Mouse (Mus musculus) cerebellum, postnatal 14 days (tissue): ENCODE results near the gene Kif1b.
"Not testable (repeated sequence)": the region's sequence is repeated elsewhere in the genome, so short reads cannot be mapped to it uniquely, and the experiment has no call there.

Experiments
- DNase-seq, 2 experiments: peaks; one replicate each; pipeline ENCODE4 v3.0.0; 2021; ENCODE audit warnings: mixed read lengths in 2 of 2

The Kif1b gene

DNA sequence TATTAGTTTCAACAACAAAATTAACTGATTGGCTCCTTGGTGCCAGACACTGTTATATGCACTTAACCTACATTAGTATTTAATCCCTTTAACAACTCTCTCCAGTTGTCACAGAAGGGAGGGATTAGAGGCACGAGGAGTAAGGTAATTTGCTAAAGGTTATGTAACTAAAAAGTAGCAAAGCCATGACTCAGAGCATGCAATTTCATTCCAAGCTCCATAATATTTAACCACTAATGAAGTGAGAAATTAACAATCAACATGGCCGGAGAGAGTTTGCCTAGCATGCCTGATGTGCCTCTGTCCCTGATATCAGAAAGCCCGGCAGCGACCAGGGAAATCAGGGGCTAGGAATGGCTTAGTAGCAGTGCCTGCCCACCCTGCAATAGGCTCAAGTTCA, 38.5 kb downstream of the Kif1b start:
- DNase-seq, result no peak

DNA sequence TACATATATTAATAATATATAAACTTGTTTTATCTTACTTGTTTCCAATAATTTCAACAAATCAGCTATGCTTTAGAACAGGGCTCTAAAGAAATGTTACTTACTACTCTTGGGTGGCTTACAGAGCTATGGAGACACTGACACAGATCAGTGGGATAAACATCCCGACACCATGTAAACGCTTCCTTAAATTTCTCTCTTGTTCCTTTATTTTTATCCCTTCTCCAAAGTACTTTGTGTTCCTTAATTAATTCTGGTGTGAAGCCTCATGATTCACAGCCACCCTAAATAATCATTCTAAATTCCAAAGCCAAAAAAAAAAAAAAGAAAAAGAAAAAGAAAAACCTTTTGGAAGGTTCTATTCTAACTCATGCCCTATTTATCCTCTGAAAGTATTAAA, 42.6 kb downstream of the Kif1b start:
- no peak for DNase-seq

DNA sequence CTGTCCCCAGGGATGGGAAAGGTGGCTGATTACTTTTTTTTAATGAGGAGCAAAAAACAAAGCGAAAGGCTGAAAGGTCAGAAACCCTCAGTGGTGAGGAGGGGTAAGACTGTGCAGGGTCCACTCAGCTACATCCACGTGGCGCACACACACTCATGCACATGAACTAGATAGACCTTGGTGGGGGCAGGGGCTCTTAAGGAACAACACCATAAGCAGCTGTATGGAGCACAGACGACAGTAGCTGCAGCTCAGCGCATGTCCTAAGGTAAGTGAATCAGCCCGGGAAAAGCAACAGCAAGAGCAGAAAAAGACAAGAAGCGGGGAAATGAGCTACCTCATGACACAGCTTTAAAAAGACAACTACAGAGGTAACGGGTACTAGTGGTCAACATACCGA, 44.3 kb downstream of the Kif1b start:
- no peak for DNase-seq

DNA sequence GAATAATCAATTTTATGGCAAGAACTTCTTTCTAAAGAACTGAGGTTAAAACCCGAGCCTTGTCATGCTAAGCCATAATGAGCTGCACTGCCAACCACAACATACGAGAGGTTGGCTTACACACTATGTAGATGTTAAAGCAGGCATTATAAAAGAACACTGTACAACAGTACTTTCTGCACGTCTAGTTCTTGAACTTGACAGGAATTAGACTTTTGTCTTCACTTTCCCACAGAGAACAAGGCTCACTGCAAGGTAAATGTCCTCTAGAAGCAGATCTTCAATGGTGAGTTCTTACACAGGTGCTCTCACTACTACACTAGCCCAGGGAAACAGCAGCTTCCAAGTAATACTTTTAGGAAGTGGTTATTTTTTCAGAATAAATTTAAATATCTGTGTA, 46.0 kb downstream of the Kif1b start:
- no peak for DNase-seq

DNA sequence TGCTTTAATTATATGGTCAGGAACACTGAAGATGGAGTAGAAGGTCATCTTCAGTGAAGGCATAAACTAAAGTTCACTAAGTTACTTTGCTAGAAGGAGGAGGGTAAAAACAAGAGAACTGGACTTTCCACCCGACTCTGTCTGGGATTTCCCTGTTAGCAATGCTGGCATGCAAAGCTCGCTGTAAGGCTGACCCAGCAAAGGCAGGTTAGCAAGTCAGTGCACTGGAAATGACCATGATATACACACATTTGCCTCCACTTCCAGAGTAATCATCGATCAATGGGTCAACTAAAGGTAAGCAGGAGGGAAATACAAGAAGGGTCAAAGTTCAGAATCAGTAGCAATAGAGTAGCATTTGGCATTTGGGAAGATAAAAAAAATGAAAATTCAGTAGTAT, 46.6 kb downstream of the Kif1b start:
- DNase-seq, result no peak

DNA sequence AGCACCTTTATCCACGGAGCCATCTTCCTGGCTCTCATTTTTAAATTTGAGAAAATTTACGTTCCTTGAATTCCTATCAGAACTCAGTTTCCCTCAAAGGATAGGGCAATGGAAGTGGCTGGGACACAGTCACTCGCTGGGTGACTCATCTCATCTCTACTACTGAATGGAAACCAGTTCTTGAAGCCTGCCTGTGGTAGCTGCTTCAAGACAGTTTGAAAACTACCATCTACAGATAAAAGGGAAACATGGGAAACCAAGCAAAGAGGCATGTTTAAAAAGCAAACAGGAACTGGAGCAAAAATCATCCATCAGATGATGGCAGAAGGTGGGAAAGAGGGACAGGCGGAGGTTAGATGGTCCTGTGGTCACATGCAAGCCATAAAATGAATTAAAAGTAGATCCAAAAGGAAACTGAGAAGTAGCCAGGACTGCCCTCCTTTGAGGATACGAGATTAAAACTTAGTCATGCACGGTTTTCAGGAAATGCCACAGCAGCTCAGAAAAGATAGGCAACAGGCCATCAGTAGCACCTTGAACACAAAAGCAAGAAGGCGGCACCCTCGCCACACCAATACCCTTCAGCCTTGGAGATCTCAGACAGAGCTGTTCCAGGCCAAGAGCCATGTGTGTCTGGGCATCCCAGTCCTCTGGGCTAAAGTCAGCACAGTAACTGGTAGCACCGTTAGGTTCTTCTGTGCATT, 48.0 kb downstream of the Kif1b start:
- no peak for DNase-seq

DNA sequence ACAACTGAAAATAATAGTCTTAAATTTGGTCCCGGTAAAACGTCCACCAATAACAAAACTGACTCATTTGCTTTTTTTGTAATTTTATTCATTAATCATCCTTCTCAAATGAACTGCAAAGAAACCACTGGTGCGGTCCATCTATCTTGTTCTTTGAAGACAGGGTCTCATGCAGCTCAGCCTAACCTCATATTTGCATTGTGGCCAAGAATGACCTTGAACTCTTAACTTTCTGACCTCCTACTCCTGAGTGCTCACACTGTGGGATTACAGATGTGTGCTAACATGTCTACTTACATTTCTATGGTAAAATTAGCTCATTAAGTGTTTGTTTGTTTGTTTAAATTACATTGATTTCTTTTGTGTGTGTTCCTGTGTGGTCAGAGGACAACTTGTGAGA, 48.6 kb downstream of the Kif1b start:
- DNase-seq, result no peak

DNA sequence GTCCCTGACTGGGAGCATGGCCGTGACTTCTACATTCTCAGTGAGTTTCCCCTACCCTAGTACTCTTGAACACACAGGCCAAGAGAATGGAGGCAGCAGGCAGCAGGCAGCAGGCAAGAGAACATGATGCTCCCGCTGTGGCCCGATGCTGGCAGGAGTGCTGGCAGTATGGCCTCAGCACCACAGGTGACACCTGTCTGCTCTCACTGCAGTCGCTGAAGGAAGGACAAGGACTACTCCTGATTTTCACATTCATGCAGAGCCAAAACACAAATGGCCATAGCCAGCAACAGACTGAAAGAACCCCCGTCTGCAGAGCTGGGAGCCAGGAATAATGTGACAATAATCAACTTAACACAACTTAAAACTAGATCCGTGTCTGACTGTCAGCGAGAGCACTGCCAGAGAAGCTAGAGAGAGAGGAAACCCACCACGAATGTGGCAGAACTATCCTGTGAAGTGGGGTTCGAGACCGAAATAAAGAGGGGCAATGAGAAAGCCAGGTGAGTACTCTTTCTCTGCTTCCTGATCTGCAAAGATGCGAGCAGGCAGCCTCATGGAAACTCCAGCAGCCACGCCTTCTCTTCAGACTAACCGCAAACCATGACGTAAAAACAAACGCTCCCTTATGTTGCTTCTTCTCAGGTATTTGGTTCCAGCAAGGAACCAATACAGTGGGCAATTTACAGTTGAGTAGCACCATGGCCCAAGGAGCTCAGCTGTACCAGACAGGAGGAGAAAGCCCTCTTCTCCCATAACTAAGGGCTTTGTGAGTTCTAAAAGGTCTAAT, 50.8 kb downstream of the Kif1b start:
- peak; percentile 72 to 82 for DNase-seq

DNA sequence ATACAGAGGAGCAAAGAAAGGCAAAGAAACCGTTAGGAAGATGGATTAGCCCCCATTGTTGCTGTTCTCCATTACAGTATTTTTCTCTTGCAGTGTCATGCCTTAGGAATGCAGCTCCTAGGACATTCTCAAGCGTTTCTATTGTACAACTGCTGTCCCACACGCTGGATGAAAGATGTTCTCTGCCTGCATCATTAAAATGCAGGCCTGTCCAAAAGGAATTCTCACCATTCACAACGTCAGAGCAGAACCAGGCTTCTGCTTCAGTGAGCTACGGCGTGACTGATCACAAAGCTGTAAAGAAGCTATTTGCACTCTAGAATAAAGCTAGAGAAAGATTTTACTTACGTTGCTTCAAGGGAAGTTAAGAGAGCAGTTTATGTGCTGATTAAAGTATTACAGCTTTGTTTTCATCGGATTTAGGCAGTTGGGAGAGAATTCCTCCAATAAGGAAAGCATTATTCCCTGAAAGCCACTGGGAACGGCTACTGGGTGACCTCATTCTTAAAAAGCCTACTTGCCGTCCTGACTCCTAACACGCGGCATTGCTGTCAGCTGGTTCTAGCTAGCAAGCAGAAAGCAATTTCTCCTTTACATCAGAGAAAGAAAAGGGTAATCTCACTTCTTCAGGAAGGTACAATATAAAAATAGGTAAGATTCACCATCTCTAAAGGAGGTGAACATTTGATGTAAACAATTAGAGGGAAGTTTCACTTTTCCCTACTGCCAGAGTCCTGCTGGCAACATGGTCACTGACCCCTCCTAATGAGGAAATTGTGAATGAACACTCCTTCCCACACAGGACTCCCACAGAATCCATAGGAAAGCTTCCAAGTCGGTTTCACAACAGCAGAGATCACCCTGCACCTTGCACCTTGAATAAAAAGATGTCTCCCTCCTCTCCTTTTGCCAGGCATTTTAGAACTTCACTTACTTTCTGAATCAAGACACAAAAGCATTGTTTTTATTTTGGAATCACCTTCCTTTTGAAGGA, 51.9 kb downstream of the Kif1b start:
- no peak for DNase-seq

DNA sequence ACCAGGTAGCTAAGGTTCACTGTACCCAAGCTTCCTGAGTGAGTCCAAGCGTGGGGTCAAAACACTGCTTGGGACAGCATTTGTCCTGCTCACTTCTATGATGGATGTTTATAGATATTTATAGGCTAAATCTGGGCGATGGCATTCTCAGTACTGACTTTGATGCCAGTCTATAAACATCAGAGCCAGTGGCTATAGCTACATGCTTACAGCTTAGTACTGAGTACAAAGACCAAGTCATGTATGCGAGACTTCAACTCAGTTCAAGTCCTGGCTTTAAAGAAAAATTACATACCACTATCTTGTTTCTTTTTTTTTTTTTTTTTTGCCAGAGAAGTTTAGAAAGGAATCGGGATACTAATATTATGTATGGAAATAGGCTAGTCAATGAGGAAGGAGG, 52.7 kb downstream of the Kif1b start:
- no peak for DNase-seq

DNA sequence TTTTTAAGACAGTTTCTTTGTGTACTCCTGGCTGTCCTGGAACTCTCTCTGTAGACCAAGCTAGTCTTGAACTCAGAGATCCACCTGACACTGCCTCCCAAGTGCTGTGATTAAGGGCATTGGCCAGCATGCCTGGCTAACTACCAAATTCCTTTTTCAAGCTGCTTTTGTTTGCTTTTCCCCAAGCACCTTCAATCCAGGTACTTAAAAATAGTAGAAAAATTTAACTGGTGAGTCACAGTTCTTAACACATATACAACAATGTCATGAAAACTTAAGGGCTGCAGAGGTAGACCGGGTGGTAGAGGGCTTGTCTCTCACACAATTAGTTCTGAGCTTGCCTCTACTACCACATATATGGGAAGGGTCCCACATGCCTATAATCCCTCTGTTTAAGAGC, 58.2 kb downstream of the Kif1b start:
- no peak for DNase-seq

DNA sequence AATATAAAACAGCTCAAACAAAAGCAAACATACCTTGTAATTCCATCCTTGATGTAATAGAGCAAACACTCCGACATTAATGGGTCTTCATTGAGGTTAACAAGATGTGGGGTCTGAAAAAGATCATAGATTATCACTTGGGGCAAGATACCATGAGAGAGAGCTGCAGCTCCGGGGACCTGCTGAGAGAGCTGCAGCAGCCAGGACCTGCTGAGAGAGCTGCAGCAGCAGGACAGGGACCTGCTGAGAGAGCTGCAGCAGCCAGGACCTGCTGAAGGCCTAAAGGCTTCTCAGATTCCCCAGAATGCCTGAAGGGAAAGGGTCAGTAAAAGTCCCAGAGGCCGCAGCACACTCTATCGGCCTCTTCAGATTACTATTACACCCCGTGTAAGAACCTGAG, 59.7 kb downstream of the Kif1b start:
- no peak for DNase-seq

DNA sequence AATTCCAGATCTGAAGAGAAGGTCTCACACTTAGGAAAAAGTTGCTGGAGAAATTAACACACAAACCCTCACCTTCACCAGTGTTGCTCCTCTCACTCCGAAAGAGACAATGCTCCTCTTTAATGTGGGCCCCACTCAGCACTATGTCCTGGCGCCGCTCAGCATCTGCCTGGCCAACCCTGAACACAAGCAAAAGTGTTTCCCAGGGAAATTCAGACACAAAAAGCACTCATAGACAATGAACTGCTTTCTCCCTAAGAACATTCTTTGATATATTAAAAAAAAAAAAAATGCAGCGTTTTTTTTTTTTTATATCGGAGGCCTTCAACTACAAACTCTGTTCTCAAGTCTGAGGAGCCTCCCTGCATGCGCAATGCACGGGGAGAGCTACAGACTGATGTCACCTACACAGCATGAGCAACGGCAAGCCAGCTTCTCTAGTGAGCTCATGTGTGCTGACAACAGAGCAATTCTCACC, 60.3 kb downstream of the Kif1b start:
- peak in 1 of 2 experiments; percentile 37 for DNase-seq

DNA sequence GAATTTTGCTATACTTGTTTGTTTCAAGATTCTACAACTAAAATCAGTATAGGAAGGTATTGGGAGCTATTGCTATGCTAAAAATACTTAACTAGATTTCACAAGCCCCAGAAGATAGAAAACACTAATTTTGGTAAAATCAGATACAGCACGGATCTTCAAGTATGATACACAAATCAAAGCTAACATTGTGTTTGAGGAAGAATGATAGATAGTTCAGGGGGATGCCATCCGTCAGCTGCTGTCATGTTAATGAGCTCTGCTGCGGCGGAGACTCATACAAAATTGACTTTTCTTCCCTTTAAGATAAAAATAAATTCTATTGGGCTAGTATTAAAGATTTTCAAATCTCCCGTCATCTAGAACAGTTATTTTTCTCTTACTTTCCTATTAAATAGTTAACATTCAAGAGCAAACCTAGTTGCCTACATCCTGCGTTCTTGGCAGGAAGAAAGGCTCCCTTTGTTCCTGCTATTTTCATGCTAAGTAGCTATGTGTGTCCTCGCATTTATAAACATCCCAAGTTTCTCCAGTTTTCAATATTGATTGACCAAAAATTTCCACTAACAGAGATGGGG, 60.8 kb downstream of the Kif1b start:
- DNase-seq, result no peak

DNA sequence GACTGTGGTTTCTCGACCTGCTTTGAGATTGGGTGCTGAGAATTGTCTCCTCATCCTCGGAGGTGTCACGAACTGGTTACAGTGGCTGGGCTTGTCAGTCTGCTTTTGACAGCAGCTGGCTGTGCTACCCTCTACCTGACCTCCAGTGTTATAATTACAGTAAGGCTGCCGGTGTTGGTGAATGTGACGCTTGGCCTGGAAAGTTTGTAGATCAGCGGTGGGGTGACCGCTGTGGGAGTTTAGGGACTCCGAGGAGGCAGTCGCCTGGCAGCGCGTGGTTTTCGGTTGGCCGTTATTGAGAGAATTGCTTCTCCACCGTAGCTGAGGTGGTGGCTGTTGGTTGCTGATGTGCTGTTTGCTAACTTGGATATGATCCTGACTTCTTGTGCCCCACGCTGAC, 70.5 kb downstream of the Kif1b start:
- no peak for DNase-seq

DNA sequence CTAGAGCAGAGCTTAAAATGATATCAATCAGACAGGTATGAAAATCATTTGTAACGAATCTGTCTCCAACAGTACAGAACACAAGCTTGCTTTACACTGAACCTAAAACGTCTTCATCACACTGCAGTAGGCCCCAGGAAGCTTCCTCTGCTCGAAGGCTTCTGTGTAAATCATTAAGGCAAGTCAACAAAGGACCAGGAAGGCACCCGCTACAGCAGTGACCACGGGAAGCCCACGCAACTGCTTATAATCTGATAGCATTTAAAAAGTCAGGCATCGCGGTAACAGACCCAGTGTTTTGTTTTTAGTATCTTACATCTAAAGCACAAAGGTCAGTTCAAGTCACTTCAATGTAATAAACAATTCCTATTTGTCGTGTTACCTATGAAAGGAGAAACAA, 73.6 kb downstream of the Kif1b start:
- DNase-seq, result no peak

DNA sequence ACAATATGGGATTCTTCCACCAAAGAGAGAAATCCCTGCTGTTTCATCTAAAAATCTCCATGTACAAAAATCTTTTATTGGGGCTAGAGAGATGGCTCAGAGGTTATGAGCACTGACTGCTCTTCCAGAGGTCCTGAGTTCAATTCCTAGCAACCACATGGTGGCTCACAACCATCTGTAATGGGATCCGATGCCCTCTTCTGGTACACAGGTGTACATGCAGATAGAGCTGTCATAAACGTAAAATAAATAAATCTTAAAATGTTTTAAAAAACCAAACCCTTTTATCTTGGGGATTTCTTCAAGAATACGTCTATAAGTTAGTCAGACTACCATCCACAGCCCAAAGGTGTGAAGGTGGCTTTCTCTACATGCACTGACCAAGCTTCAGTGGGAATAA, 78.8 kb downstream of the Kif1b start:
- DNase-seq, result not testable (repeated sequence)

DNA sequence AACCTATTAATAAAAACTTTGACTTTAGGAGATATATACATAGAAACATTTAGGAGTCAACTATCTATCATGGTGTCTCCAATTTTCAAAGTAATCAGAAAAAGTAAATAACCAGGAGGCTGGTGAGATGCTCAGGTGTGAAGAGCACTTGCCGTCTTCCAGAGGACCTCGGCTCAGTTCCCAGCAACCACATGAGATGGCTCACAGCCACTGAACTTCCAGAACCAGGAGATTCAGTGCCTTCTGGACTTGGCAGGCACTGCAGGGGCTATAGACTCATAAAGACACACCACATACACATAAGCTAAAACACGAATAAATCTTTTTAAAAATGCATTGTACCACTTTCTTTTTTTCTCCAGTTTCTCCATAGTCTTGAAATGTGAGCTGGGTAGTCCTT, 79.2 kb downstream of the Kif1b start:
- peak; percentile 29 to 43 for DNase-seq

DNA sequence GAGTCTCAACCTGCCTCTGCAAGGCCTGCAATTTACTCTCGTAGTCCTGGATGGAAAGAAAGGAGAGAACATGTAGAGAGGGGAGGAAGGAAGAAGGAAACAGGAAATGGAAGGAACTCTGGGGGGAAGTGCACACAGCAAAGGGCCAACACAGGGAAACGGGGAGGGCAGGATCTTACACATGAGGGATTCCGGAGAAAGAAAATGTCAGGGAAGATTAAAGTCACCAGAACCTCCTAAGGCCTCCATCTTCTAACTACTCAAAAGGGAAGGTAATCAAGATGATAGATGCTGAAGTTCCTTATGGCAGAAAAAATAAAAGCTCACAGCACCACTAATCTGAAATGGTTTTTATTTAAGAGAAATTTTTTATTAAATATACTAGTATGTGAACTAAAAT, 81.2 kb downstream of the Kif1b start:
- DNase-seq, result no peak

DNA sequence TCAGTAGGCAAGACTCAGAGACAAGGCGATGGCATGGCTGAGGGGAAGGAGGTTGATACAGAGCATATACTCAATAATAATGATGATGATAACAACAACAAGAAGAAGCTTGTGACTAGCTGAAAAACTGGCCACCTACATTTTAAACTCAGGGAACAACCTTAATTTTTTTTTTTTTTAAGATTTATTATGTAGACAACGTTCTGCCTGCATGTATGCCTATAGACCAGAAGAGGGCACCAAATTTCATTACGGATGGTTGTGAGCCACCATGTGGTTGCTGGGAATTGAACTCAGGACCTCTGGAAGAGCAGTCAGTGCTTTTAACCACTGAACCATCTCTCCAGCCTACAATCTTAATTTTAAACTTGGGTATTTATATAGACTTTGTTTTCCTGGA, 84.0 kb downstream of the Kif1b start:
- no peak for DNase-seq

DNA sequence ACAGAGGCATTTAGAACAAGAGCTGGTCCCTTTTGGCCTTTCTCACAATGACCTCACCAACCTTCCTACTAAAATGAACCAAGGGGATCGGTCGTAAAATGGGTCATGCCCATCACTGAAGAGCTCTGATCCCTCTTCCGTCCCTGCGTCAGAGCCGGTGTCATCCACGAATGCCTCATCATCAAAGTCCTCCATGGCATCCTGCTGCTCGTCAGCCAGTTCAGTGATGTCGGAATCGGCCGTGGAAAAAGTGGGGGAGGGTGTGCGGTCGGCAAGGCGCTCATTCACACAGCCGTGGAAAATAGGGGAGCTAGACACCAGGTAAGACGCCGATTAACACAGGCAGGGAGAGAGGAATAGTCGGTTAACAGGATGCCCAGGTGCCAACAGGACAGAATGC, 87.0 kb downstream of the Kif1b start:
- DNase-seq, result peak; percentile 10 to 23

DNA sequence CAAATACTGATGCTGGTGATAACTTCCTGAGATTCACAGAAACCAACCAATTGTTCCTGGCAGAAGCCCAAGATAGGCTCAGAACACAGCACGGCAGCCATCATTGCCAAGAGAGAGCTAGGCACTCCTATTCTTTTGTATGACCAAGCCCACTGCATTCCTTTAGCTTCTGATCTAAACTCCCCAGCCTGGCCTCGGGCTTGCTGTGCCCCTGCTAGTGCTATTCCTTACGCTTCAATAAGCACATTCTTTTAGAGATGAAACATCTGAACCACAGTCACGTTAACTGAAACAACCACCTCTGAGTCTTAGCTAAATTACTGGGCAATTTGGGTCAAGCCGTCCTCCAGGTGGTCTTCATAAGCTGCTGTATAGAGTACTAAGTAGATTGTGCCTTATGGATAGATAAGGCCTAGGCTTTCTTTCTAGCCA, 87.4 kb downstream of the Kif1b start:
- DNase-seq, result peak; percentile 70 to 78
